Mouse (Mus musculus) right cerebral cortex, postnatal 25 days (tissue): ENCODE measurements at regions not wholly inside any gene's neighbourhood (a gene's known extent, or its start where the extent isn't known, plus 50 kb on each side); places are given as distances from the start of the nearest gene placed in this dataset.

Experiments
- DNase-seq: peaks from one replicate; pipeline ENCODE4 v3.0.0; 2022

DNA sequence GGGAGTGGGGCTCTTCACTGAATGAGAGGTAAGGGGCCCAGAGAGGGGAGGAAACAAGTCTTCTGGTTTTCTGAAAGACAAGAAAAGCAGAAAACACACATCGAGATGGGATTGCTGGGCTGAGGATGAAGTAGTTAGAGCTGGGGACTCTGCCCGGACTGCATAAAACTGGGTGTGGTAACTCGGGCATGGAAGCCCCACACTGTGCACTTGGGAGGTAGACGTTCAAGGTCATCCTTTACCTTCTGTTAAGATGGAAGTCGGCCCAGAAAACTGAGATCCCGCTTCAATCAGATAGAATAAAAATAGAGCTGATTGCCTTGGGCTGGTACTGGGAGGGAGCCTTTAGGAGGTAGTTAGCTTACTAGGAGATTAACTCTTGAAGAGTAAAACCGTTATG, 107.2 kb downstream of the Rassf10 start:
- DNase-seq, result no peak

DNA sequence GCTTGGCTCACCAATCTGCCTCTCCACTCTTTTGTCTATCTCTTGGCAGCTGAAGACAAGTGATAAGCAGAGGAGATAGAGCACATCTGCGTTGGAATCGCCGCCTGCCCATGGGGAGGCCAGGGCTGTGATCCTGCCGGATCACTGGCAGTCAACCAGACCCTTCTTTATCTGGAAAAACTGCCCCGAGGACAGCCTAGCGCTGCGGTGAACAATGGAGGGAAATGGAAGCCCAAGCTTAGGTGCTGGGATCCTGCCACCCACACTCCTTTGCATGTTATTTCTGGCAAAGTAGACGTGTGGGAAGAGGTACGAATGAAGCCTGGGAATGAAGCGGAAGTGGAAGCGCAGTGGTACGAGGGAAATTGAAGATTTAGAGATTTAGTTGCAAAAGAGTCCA, 112.8 kb downstream of the Rassf10 start:
- DNase-seq, result no peak

DNA sequence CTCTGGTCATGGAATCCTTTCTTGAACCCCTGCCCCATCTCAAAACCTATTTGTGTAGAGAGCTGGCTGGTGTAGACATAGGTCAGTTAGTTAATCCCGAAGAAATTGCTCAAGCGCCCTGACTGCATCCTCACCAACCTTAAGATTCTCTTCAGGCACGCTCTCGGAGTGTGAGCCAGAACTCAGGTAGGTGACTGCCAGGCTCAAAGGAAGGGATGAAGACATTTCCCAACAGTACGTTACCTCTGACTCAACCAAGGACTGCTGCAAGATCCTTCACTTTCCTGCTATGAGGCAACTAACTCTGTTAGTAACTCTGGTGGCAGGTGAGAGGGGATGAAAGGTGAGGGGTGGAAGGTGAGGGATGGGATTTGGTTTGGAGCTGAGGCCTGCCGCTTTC, 114.5 kb downstream of the Rassf10 start:
- no peak for DNase-seq

DNA sequence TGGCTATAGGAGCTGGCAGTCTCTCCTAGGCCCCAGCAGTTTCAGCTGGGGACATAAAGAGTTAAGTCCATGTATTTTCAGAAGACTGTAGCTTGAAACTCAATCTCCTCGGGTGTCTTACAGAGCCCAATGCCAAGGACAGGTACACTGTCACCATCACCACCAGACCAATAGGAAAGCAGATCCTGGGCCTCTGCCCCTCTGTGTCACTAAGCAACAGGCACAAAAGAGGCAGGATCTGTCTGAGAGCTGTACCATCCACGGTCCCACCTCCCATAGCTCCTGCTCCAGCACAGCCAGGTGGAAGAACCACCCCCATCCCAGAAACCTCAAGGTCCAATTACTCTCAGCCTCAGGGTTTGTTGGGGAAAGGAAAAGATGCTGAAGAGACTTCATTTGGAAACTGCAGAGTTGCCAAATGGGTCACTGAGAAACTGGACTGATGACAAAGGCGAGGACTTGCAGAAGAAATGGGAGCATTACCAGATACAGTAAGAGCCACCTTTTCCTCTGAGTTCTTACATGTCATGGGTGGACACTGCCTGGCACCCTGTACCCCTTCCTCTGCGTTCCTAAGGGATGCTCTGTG, 115.7 kb downstream of the Rassf10 start:
- DNase-seq, result no peak

DNA sequence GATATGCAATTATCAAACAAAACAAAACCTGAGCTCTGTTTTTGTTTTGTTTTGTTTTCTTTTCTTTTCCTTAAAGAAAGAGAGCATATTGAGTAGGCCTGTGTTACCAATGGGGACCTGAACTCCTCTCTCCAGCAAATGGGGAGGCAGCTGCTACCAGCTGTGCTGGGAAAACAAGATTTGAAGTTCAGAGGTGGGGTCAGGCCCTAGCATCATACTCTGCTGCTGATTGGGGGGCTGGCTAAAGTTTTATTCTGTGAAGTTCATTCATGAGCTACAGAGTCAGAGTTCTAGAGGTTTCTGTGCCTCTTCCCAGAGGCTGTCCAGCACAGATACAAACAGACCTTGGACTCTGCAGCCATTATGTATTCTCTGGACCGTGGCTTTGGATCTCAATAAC, 117.7 kb downstream of the Rassf10 start:
- no peak for DNase-seq

DNA sequence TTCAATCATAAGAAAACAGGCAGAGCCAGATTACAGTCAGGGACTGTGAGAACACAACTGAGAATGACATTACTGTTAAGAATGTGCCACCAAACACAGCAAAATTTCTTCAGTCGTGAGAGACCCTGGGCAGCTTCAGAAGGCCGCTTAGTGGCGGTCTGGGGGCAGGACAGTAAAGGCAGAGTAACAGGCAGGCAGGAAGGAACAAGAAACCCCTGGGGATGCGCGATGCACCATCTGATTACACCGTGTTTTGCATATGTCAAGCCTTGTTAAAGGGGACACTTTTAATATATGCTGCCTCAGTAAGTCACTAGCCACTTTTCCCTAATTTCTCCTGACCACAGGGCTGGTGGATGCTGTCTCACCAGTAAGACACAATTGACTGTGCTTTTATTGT, 120.0 kb downstream of the Rassf10 start:
- no peak for DNase-seq

DNA sequence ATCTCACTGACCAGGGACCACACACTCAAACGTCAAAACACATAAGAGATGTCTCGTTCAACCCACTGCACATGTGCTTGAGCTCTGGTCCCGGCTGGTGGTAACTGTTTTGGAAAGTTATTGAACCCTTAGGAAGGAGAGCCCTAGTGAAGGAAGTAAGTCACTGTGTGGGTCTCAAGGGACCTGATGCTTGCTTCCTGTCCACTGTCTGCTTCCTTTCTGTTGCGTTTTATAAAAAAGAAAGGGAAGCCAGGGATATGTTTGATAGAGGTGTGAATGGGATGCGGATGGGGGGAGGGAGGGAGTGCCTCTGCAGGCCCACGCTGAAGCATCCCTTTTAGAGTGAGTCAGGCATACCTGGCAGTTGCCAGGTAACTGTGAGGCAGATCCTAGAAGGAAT, 121.6 kb downstream of the Rassf10 start:
- DNase-seq, result no peak

DNA sequence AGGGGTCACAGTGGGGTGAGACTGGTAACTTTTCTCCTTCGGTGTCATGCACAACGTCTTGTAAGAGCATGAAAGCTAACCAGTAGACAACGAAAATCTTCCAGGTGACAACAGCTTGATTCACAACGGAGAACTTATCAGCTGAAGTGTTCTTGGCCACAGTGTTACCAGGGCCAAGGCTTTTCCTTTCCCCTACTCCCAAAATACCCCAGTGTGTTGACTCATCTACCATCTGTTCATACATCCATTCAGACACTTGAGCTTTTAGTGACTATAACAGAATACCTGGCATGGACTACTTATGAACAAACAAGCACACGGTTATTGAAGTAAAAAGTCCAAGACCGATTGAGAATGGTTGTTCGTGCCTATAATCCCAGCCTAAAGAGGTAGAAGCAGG, 122.5 kb downstream of the Rassf10 start:
- DNase-seq, result no peak

DNA sequence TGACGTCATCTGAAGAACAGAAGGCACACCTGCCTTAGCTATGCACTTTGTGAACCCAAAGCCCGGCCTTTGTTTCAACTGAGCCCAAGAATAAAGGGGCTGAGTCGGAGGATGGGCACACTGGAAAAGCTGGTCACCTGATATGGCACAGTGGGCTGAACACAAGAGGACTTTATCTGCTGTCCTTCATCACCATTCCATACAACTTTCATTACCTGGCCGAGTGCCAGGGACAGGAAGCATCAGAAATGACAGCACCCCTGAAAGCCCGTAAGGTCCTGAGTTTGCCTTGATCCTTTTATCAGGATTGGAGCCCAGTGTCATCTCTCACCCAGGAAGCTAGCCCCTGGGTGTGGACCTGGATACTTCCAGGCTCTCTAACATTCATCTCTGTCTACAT, 126.1 kb upstream of the Arntl start:
- no peak for DNase-seq

DNA sequence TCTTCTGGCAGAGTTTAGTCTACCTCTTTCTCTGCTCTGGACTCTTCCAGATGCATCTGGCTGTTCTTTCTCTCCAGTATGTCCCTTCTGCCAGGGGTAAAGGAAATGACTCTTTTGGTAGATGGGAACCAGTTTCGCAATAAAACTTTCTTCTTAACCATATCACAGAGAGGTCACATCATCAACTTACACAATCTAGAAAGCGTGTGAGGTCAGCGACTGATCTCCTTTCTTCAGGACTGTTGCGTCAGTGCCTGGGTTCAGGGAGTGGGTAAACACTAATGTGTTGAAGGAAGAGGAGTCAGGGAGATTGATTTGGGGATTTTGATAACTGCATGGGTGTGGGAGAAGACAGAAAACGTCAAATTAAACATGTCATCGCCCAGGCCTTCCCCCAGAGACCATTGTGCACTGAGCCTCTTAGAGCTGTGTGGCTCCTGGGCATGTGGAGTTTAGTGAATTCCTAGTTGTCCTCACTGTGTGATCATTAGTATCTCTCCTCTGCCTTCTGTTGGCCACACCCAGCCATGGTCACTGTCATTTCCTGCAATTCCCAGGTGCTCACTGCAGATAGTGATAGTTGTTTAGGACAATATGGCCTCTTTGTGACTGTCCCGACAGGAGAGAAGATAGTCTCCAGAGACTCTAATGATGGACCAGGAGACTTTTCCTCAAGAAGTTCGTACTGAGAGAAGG, 122.2 kb upstream of the Arntl start:
- DNase-seq, result no peak

DNA sequence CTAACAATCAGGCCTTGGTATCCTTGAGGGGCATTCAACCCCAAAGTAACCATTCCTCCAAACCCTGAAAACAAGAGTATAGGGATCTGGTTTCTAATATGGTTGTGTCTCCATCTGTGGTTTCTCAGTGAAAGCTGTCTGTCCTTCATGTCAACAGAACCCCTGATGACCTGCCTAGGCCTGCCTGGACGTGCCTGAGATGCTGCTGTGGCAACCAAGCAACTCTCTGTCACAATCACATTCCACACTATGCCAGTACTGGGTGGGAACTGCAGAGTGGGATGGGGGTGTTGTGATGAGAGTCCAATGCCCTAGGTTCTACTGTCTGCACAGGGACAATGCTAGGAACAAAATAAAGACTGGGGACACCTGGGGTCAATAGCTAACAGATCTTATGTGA, 121.1 kb upstream of the Arntl start:
- no peak for DNase-seq

DNA sequence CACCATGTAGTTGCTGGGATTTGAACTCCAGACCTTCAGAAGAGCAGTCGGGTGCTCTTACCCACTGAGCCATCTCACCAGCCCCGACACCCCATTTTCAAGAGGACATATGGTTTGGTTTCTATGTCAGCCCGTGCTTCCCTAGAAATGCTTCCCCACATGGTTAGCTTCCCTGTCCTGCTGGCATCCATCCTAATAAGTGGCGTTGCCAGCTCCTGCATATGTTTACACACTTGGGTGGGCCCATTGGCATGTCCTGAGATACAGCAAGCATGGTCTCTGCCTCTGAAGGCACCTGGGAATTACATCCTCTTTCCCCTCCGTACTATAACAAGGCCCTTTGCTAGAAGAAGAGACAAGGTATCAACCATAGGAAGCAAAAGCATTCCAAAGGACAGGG, 119.6 kb upstream of the Arntl start:
- no peak for DNase-seq

DNA sequence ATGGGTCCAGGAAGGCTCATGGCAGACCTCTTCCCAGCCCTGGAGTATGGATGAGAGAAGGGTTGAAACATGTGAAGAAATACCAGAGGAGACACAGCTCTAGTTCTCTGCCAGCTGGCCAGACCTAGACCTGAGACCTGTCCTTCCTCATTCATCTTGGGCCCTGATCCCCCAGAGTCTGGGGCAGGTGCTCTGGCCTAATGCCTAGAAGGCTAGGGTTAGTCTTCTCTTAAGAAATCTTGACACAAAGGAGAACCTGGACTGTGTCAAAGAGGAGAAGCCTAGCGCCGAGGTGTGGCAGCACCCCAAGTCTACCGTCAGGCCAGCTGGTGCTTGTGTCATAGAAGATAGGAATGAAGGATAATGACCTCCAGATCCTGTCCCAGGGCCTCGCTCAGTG, 118.2 kb upstream of the Arntl start:
- no peak for DNase-seq

DNA sequence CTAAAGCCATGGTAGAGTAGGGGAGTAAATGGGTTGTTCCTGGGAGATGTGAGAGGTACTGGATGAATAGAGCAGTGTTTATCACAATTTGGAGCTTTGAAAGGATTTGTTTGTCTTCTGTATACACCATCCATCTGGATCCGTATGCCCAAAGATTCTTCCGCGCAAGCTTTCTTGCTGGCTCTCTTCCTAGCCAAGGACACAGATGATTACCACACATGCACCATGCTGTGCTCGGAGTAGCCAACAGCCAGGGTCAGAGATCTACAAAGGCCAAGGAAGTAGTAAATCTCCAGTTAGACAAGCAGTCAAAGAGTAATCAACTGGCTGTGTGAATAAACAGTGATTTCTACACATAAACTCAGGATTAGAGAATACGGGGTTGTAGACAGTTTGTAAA, 113.3 kb upstream of the Arntl start:
- no peak for DNase-seq

DNA sequence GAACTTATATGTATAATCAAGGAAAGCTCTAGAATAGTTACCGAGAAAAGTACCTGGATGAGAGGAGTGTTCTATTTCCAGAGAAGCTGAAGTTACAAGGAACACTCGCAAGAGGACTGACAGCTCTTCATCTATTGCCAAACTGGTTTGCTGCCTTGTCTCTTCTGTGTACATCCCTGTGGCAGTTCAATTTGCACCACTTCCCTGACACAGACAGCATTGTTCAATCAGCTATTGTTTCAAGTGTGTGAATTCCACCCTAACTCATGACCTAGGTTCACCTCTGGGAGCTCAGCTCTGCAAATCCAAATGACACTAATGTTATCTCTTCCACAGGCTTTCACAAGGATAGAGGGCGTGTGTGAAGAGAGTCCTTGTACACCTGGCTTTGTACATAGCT, 112.2 kb upstream of the Arntl start:
- DNase-seq, result no peak

DNA sequence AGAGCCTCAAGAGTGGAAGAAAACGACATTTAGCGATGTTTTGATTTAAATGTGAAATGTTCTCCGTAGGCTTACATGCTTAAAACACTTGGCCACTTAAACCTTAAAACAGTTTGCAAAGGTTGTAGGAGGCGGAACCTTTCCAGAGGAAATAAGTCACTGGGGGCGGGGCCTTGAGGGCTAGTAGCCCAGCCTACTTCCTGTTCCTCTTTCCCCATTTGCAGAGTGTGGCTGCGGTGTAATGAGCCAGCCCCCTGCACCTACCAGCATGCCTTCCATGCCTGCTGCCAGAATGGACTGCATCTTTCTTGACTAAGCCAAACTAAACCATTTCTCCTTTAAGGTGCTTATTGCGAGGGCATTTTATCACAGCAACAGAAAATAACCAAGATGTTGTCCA, 103.0 kb upstream of the Arntl start:
- no peak for DNase-seq

DNA sequence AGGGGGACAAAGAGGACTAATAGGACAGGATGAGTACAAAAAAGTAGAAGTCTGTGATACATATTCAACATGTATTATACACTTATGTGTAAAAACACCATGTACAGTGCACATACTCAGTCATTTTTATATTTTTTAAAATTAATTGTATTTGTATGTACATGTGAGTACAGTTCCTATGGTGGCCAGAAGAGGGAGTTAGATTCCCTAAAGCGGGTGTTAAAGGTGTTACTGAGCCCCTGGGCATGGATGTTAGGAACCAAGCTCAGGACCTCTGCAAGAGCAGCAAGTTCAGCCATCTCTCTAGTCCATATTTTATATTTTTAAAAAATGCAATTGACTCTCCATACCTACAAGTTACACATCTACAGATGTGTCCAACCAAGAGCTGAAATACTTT, 101.9 kb upstream of the Arntl start:
- no peak for DNase-seq

DNA sequence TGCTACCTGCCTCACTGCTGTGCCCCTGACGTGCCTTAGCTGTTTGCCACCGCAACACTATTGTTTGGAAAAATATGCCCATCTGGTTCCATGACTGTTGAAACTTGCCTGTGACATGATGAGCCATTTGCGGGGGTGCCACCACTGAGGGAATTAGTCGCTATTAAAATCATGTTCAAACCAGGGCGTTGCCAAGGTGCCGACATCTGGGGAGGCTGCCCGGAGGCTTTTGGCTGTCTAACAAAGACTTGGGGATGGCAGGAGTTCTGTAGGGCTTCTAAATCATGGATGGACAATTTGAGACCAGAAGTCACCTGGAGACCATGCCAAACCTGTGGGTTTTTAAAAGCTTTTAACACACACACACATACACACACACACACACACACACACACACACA, 100.5 kb upstream of the Arntl start:
- no peak for DNase-seq

DNA sequence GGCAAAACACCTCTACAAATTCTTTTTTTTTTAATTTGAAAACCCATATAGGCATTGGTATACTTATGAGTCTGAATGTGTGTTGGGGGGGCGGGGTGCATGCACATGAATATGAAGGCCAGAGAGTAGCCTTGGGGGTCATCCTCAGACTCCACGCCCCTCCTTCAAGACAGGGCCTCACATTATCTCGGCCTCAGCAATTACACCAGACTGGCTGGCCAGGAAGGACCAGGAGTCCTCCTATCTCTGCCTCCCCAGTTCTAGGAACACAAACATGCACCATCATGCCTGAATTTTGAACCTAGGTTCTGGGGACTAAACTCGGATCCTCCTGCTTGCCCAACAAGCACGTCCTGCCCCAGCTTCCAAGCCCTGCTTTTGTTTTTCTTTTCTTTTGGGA, 99.3 kb upstream of the Arntl start:
- no peak for DNase-seq

DNA sequence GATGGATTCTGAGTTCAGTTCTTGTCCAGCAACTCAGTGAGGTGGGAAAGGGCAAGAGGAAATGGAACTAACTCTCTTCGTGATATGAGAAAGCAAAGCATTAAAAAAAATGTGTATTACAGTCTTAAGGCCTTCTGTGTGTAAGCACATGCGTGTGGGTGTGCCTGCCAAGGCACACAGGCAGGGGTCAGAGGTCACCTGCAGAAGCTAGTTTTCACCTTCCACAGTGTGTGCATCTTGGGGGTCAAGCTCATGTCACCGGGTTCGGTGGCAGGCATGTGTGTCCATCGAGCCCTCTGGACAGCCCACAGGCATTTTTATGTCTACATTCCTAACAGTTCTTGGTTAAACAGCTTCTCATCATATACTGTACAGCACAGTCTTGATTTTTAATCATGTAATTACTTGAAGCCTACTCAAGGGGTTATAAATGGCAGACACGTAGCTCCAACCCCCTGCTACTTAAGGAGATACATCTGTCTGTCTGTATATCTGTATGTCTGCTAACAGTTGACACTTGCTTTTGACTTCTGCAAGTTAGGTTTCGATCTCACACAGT, 98.7 kb upstream of the Arntl start:
- no peak for DNase-seq

DNA sequence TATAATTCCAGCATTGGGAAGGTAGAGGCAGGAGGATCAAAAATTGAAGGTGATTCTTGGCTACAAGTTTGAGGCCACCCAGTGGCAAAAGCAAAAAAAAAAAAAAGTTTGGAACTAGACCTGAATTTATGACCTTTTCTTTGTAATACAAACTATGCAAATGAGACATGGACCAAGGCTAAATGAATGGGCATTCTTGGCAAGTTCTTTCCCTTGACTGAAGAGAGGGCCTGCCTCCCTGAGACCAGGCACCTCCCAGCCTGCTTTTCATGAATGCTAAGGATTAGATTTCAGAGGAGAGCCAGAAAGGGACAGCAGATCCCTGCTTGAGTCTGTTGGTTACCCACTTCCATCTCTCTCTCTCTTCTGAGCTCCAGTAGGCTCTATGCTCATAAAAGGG, 97.8 kb upstream of the Arntl start:
- DNase-seq, result no peak

DNA sequence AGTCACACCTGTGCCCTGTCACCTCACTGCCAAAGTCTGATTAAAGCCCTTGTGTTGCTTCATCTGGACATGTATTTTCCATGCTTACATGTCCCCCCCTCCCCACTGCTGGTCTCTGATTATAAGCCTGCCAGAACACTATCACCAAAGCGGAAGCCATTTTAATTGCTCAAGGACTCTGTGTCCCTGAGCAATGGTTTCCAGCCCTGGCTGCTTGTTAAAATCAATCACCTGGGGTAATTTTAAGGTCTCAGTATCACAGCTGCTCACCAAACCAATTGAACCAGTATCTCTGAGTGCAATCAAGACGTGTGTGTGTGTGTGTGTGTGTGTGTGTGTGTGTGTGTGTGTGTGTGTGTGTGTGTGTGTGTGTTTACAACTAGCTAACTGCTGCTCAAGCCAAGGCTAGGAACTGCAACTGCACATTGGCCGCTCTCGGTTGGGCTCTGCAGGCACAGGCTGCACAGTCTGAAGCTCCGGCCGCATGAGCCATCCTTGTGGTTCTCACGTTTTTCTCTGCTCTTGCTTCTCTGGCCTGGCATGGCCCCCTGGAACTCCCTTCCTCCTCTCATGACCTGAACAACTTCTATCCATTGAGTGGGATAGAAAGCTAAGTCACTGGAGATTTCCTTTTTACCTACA, 96.3 kb upstream of the Arntl start:
- DNase-seq, result no peak

DNA sequence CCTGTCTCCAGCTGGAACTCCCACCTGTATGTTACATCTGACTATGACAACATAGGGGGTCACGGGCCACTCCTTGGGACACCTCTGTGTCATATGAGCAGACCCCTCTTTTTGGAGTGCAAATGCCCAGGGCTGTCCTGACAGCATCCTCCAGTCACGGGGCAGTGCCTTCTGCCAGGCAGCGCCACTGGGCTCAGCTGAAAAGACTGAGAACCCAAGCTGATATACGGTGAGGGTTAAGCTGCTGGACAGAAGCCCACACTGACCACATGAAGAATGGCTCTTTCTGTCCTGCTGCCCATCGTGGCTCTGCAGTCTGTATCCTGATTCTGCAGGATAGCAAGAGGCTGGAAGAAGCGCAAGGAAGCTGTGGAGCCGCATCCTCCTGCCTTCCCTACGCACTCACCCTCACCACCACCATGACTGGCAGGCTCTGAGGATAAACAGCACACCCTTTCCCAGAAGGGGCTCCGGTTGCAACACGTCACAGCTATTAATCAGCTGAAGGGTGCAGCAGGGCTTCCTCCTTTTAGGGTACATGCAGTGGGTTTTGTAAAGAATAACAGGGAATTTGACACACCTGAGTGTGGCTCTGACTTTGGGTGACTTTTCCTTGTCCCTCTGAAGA, 93.9 kb upstream of the Arntl start:
- no peak for DNase-seq

DNA sequence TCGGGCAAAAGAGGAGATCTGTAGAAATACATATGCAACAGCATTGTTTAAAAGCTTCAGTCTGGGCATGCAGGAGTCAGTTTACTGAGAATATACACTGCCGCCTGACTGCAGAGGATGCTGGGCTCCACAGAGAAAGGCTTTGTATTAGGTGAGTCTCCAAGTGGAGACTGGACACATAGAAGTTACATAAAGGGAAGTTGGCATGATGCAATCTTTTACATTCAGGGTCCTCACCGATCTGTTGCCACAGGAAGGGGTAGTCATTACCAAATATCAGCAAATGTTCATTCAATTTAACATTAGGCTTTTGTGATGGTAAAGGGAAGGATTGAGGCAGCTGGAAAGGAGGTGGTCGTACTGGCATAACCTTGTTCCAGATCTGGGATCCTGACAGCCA, 89.7 kb upstream of the Arntl start:
- DNase-seq, result no peak
